Mouse (Mus musculus) CH12F3 (cell line): Measurements from ENCODE around the gene Magi2.
"Not testable (repeated sequence)": the region's sequence is repeated elsewhere in the genome, so short reads cannot be mapped to it uniquely, and the experiment has no call there.

ENCODE experiments used
- in situ Hi-C: fragments of 300-500 bp; cut with MboI; formaldehyde crosslinking; loops from 2 replicates; pipeline ENCODE4 v1.14.3; 2020; ENCODE audit warnings: low sequenced_read_pairs

The Magi2 gene

DNA sequence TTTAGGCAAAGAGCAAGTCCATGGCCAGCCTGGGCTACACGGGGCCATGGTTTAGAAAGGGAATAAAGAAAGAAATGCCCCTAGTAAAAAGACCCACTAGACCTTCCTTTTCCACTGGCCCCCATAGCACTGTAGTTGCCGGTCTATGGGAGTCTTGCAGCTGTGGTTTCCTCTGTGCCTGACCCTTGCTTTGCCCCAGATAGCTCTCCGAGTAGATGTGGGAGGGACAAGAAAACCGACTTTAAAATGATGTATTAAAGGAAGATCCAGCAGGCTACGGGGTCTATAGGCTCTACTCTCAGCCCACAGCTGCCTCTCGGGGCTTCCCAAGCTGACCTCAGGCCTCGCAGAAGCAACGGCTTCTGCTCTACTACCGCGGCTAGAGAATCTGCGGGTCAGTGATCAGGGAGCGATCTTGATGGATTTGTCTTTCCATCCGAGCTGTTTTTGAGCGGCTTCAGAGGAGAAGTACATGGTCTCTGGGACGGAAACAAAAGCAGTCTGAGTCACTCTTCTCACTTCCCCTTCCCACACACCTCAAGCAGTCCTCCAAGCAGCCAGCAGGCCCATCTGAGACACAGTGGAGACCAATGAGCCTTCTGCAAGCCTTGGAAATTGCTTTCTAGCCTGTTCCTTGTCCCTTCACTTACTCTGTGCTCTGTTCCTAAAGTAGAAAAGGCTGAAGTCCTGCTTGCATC, 1454.1 kb downstream of the Magi2 start:
- in situ Hi-C loops, result no loop called here

DNA sequence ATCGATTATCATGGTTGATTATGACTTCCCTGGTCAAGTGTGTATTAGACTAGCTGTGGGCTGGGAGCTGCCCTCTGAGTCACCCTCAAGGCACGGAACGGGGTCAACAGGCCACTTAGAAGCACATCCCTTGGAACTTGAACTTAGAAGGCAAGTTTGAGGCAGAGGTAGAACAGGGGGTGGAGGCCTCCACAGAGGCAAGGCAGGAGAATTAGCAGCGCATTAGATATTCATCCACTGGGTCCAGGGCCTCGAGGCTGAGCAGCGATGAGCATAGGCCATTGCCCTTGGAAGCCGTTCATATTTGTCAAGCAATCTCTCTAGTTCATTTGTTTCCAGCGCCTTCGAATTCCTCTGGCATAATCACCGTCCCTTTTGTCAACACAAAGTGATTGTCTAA, 1454.8 kb downstream of the Magi2 start:
- in situ Hi-C loops, result no loop called here

DNA sequence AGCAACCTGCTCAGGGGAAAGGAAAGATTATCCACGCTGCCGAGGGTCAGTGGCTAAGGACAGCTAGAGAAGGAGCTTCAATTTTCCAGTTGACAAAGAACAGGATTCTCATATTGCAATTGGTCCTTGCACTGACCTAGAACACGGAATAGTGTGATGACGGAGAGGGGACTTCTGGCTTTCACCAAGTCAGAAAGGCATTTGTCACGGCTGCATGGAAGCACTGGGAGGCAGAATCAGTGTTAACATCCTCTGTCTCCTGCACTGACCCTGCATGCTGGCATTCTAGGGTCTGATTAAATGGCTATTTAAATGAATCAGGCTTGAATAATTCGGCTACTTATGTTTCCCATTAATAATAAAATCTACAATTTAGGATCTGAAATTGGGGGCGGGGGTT, 1455.4 kb downstream of the Magi2 start:
- in situ Hi-C loops, result no loop called here

DNA sequence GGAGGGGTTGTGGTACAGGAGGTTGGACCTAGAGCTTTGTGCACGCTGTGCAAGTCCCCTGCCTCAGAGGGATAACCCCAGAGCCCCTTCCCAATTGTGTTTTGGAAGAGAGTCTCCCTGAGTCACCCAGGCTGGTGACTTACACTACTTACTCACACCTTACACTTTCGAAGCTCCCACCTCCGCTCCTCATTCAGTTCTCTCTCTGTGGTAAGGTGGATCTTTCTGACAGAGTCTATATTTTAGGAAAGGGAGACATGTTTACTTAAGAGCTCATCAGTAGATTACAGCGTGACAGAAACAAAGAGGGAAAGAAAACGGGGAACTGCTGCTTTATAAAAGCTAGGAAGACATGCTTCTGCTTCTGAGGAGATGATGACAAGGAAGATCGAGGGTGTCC, 1457.3 kb downstream of the Magi2 start:
- in situ Hi-C loops, result no loop called here

DNA sequence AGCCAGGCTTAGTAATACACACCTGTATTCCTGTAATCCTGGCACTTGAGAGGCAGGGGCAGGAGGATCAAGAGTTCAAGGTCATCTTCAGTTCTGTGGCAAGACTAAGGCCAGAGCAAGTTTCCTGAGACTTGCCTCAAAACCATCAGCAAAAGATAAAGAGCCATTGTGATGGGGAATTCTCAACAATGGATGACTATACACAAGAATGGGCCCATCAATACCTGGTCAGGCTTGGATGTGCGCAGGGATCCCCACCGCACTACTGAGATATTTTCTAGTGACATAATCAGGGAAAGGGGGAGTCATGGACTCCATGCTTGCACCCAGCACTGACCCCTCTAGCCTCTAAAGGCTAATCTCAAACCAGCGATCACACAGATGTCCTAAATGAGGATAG, 1465.4 kb downstream of the Magi2 start:
- in situ Hi-C loops, result no loop called here

DNA sequence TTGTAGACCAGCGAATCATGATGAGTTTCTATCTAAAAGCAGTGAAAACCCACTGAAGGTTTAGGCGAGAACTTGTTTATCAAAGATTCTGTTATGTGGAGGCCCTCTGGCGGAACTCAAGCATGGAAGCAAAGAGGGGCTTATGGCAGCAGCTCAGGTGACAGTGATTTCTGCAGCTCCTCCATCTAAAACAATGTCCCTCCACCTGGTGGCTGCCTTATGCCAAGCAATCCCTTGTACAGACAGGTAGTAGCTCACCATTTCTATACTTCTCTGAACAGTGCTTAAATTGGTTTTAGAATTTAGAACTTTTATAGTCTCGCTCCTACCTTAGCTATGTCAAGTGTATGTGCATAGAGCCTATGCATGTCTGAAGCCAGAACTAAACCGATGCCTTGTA, 1472.3 kb downstream of the Magi2 start:
- in situ Hi-C loops, result no loop called here

DNA sequence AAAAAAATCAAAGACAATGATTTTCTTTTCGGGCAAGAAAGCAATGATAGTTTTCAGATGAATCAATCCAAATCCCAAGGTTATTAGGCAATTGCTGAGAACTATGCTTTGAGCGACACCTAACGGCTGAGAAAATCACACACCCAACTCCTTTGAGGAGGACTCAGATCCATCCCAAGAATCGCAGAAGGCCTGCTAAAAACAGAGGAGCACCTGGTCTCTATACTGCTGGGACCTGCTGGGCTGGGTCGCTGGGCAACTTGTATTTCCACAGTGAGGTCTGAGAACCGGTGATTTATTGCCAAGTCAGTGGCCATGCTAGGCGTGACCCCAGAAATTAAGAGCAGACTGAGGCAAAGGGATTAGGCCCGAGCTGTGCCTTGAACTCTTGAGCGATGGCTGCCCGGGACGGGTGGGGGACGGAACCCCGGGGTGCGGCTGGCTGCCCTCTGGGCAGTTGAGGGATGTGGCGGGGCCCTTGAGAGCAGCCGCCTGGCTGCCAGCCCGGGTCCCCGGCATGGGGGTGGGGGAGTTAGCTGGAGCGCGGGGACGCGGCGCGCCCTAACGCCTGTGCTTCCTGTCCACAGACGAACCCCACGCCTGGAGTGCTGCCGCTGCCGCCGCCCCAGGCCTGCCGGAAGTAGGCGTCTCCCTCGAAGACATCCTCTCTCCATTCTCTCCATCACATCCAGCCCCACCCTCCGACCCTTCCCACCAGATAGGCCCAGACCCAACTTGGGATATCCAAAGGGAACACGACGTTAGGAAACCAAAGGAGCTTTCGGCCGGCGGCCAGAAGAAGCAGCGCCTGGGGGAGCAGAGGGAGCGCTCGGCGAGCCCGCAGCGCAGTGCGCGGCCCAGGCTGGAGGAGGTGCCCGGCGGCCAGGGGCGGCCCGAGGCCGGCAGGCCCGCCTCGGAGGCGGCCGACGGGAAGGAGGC, 1474.9 kb downstream of the Magi2 start:
- in situ Hi-C loops, result no loop called here

DNA sequence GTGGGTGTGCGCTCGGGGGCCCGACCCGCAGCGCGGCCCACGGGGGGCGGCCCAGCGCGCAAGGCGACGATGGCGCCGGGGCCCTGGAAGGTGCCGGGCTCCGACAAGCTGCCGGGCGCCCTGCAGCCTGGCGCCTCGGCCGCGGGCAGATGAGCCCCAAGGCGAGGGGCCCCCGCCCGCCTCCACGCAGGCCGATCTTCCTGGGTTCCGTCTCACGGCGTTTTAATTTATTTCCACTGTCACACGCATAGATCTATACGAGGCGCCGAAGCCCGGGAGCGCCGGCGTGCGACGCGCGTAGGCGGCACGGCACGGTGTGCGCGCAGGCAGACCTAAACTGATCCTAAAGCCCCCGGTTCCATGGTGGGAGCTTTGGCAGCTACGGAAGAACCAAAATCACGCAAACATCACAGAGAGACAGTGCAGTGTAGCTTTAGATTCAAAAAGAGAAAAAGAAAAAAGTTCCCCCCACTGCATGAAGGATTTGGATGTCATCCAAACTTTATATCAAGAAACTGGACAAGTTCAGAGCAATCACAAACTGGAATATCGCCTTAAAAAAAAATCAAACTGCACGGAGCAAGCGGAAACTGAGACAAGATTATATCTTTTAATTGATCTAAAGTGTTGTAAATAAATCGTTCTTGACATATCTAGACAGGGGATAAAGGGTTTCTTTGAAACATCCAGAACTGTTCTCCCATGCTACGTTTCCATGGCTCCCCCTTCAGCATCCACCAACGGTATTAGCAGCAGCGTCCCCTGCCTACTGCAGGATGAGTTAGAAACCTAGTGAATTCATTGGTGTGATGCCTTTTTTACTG, 1475.9 kb downstream of the Magi2 start:
- in situ Hi-C loops, result no loop called here

DNA sequence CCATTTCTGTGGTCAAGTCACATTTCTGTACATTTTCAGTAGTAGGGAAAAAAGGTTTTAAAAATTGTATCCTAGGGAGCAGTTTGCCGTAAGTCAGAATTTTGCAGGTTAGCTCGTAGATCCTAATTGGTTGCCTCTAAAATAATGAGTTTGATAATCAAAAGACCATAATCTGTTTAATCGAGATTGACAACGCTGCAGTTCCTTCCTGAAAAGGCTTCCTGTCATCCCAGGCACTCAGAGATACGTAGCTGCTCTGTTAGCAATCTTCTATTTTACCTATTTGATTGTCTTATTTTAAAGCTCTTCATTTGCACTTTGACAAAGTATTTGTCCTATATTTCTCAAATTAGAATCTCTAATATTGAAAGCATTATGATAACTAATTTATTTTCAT, 1476.5 kb downstream of the Magi2 start:
- in situ Hi-C loops, result no loop called here

DNA sequence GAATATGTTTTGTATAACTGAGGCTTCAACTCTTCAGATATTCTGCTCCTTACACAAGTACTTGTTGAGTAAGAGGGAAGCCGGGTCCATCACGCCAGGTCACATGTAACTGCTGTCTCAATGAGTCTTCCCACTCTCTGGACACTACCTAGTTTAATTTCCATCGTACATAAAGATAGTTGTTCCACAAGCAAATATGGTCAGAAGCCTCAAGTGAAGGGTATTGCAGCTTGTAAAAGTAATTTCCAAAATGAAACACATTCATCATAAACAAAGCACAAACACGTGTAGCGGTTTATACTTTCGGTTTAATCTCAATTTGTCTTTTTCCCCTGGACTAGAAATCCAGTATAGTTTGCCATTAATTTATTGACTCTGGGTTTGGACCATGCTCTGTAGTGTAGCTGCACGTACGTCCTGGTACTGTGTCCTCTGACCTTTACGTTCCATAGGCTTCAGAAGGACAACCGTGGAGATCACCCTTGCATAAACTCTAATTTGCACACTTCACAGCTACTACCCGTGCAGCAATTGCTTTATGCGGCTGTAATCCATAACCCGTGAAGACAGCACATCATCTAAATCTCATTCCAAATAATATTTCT, 1477.2 kb downstream of the Magi2 start:
- in situ Hi-C loops, result no loop called here

DNA sequence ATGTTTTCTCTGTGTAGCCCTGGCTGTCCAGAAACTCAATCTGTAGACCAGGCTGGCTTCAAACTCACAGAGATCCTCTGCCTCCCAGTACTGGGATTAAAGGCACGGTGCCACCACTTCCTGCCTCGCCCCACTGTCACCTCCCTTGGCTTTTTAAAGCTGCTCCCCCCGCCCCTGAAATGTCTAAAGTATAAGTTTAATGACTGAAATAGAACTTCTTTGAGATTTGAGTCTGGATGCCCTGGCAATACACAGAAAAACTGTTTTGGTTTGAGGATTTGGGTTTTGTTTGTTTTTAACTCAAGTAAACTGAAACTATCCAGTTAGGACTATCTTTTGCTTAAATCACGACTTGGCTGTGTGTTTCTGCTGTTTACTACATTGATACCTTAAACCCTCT, 1478.0 kb downstream of the Magi2 start:
- in situ Hi-C loops, result no loop called here

DNA sequence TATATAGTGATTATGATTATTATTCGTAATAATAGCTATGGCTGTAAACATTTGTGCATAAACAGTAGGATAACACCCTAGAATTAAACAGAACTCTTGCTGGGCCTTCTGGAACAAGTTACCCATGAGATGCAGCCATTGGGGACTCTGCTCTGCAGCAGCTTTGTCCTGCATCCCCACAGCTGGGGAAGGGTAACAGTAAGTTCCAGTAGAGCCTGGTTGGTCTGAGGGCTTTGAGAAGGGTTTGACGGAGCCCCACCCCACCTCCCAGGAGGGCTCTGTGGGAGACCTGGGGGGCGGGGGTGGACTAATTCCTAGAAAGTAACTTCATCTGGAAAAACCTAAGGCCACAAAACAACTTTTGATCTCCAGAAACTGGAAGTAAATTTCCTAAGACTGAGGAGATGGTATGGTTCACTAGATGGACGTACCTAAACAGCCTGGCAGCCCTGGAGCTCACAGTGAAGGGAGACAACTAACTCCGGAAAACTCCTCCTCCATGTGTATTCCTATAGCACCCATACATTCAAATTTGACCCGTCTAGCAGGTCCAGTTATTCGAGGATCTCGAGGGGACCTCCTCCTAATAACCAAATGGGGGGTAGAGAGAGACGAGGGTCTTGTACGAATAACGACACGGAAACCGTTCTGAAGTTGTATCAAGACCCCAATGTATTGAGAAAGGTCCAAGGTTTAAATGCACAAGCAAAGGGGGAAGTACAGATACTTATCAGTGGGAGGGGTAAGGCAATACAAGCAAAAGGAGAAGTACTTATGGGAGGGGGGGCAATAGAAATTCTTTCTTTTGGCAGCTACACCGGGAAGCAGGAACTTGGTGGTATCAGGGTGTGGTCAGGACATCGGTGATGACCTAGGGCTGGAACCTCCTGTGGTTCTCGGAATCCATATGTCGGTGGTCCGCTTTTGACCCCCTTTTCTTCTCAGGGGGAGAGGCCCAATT, 1479.8 kb downstream of the Magi2 start:
- in situ Hi-C loops, result not testable (repeated sequence)

DNA sequence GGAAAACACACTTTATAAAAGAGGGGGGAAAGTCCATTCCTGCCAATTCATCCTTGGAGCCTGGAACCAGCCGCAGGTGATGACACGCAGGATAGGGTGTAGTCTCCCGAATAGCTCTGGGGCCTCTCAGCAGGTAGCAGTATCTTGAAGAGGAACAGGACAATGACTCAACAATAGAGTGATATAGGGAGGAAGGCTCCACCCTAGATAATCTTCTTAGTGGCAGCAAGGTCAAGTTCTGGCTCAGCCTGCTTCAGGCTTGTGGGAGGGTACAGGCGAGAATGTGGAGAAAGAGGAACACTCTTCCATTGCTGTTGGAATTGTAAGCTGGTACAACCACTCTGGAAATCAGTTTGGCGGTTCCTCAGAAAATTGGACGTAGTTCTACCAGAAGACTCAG, 1484.0 kb downstream of the Magi2 start:
- in situ Hi-C loops, result not testable (repeated sequence)

DNA sequence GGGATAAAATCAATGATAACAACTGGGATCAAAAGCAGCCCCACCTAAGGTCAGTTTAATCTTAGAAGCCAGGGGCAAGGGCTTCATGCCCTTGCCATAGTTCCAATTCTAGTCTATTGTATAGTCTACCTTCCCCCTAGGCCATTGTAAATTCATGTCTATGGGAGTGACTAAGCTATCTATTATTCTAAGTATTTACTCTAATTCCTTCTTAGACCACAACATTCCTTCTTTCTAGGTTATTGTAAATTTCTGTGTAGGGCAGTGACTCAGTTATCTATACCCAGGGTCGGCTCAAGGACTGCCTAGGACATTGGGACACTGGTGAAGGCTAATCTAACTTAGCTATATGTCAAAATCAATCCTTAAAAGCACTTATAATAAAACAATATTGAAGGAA, 1487.8 kb downstream of the Magi2 start:
- in situ Hi-C loops, result not testable (repeated sequence)

DNA sequence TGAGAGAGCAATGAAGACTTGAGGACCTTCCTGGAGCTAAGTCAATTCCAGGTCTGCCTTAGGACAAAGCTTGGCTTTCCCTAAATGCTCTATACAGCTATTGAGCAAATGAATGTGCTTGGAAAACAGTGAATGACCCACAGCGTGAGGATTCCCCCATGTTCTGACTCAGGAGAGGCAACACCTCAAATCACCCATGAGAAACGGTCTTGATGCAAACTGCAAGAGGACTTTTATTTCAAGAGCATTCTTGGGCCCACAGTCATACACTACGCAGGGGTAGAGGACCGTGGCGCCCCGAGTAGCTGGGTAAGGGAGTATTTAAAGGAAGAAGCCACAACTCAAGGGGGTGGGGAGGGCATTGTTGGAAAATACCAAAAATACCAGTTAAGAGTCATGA, 1489.1 kb downstream of the Magi2 start:
- in situ Hi-C loops, result not testable (repeated sequence)

DNA sequence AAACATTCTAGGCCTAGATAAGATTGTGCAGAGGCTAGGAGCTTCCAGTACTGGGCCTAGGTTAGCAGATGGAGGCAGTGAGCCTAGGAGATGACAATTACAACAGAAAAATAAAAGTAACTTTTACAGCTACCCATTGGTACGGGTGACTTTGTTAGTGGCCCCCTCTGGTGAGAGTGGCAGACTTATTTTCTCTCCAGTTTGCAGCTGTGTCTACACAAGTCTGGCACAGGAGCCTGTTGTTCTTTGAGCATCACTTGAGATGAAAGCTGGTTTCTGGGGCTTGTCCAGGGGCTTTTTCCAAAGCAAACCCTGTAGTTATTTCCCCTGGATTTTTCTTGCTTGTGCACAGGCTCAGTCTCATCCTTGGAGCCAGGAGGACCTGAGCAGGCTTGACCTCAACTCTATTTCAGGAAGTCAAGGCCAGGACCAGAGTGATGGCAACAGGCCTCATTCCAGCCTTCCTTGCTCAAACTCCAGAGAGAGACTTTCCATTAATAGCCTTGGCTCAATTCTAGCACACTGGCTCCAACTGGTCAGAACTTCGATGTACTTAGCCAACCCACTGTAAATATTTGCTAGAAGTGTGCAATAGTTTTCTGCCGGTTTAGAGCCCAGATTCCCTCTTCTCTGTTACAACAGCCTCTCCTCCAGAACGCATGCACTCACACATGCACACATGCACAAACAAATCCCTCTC, 1493.5 kb downstream of the Magi2 start:
- in situ Hi-C loops, result no loop called here

DNA sequence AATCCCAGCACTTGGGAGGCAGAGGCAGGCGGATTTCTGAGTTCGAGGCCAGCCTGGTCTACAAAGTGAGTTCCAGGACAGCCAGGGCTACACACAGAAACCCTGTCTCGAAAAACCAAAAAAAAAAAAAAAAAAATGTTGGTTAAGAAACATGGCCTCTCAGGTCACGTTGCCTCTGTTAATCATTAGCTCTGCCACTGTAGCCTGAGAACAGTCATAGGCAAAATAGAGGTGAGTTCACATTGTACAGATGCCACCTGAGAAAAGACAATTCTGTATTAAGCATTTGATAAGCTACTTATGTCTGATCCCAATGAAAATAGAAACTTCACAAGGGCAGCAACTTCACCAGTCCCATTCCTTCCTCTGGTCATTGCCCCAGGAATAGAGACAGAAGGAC, 1496.4 kb downstream of the Magi2 start:
- in situ Hi-C loops, result not testable (repeated sequence)

DNA sequence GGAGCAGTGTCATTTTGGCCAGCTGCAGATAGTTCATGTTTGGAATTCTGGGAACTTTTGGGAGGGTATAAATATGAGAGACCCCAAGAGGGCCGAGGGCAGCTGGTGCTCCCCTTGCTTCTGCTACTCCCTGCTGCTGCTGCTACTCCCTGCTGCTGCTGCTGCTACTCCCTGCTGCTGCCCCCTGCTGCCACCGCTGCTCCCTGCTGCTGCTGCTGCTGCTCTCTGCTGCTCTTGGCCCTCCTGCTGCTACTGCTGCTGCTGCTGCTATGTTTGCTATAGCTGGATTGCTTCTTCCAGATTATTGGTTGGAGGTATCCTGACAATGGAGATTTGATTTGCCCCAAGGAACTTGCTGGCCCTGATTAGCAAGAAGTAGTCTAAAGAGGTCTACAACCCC, 1512.0 kb downstream of the Magi2 start:
- in situ Hi-C loops, result no loop called here

DNA sequence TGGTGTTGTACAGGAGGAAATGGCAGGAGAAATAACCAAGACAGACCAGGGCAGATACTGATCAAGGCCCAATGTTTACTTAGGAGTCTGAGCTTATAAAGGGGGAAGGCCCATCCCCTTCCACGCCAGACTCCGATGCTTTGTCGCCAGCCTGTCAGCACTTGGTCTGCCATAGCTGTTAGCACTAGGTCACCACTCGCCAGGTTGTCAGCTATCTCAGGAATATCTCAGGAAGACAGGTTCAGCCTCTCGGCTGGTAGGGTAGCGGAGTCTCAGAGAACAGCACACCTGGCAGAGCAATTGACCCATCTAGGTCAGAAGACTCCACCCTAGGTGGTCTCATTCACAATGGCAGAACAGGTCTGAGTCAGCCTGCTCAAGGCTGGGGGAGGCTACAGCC, 1514.4 kb downstream of the Magi2 start:
- in situ Hi-C loops, result no loop called here
